Mouse (Mus musculus): ENCODE data around the gene Mns1.
"Not testable (repeated sequence)": the region's sequence is repeated elsewhere in the genome, so short reads cannot be mapped to it uniquely, and the experiment has no call there.

The Mns1 gene

DNA sequence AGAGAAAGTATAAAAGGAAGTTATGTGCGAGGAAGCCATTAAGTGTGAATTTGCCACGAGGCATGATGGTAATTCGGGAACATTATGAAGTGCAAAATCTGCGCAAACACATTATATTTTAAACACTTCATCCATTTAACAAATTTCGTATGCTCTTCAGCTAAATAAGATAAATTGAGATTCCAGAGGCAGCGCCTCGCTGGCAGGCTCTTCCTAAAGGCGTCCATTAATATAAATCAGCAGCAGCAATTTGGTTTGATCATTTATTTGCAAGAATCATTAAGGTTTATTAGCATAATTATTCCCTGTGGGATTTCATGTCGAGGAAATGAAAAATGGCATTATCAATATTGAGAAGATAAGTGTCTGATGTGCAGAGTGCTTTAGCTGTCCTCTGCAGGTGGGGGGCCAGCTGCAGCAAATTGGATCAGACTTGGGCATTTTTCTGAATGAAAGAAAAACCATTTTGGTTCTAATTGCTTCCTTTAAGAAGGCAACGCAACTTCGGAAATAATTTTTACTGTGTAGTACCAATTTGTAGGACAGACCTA, 12.4 kb upstream of the Mns1 start:
- DNase-seq (ENCODE audit: low spot score in 2 of 2) = no peak

DNA sequence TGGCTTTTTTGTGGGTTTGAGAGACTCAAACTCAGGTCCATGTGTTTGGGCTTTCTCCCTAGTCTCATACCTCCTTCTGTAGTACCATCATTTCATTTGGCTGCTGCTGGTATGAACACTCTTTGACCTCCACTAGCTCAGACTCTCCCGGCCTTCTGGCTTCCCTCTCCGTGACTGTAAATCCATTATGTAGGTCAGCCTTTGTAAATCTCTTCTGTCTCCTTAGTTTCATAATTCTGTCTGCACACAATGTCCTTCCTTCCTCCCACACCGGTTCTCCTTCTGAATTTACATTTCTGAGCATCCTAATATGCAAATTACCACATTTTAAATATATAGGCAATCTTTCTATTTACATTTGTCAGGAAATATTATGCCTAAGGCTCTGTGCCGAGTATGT, 9.9 kb upstream of the Mns1 start:
- no peak for DNase-seq (ENCODE audit: low spot score in 2 of 2)

GRCm38 (mm10) chr9:72434876-72435275, 2.9 kb upstream of the Mns1 start:
- DNase-seq (ENCODE audit: low spot score in 2 of 2) = no peak

- no peak for DNase-seq (ENCODE audit: low spot score in 2 of 2)
These were observed 938 bp downstream of the Mns1 start for GRCm38 (mm10) chr9:72438749-72439148.

- DNase-seq (ENCODE audit: low spot score in 2 of 2) = no peak
These were observed 2.5 kb downstream of the Mns1 start for GRCm38 (mm10) chr9:72440358-72440757.

DNA sequence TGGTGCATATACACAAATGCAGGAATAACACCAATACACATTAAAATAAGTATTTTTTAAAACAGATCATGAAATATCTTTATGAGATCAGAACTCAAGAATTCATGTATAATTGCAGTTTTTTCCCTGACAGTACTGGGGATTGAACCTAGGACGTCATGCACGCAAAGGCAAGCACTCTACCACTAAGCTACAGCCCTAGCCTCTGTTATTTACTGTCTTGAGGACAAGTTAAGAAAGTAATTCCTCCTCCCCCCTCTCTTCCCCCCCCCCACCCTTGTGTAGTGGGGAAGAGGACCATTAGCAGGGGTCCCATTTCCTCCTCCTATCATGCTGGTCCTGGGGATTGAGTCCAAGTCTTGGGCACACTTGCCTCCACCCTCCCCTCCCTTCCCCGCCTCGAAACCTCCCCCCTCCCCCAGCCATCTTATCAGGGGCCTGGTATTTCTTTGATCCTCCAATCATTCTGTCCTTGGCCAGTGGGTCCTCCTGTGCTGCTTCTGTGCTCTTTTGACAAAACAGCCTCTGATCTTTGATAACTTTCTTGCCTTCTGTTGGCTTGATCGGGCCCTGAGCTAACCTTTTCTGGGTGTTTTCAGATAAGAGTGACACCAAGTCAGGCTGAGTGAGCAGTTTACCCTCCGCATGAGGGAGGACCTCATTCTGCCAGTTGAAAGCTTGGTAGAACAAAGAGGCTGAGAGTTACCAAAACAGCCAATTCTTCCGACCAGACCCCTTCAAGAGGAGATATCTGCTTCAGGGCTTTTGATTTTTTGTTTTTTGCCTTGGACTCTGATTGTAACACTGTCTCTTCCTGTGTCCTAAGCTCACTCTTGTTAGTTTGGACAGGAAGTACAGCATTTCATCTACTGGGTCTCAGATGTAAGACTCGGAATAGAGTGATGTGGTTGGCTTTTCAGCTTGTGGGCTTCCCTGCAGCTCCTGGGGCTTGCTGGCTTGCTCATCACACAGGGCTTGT, 3.4 kb downstream of the Mns1 start:
- DNase-seq (ENCODE audit: low spot score in 2 of 2) = no peak

DNA sequence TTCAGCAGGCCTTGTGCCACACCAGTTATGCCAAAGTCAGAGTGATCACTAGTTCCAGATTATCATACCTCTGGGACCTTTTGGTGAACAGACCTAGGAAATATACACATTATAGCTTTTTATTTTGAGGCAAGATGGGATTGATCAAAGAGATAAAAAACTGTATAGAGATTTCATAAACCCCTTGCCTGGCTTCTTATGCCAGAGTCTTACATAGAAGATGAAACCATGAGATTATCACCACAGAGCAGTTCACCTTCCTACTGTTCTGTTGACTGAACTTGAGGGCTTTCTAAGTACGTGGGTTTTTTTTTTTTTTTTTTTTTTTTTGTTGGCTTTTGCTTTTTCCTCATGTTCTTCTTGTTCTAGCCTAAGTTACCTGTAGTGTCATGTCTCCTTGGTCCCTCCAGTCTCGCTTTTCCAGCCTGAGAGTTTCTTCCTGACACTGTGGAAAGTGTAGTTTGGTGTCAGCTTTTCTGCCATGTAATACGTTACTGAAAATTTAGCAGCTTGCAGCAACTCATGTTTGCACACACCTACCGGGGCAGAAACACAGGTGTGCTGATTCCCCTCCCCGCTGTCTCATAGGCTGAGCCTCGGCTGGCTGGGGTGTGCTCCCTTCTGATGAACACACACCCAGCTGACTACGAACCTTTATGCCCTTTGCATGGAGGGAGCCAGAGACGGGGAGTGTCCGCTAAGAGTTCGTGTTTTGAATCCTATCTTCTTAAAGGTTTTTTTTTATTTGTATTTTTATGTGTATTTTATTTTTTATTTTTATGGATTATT, 4.3 kb downstream of the Mns1 start:
- no peak for DNase-seq (ENCODE audit: low spot score in 2 of 2)

DNA sequence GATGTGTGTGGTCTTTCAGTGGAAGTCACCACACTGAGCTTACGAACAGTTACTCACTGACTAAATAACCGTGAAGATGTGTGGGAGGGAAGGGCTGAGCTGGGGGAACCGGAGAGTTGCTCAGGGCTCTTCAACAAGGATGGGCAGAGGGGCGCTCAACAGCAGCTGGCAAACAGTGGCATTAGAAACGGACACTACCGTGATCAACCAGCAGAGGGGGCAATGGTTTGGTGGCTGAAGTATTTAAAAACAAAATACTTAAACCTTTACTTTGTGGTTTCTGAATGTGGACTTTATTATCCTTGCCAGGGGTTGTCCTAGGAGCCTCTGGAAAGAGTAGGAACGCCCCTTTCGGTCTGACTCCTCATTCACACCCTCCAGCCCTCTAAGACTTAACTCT, 10.2 kb downstream of the Mns1 start:
- peak; percentile 78 to 93 for DNase-seq (ENCODE audit: low spot score in 2 of 2)

DNA sequence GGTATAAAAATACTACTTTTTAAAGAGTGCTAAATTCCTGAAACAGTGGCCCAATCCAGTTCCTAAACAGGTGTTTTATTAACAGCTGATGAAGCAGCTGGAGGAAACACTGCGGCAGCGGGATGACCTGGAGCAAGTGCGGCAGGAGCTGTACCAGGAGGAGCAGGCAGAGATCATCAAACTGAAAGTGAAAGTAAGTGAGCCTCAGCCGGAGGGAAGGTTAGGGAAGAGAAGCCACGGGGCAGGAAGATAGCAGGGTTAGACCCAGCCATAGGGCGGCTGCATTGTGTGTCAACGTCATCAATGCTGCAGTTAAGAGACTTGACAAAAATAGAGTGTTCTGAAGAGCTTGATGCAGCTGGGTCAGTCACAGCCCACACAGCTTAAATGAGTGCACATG, 11.6 kb downstream of the Mns1 start:
- DNase-seq (ENCODE audit: low spot score in 2 of 2) = no peak

GRCm38 (mm10) chr9:72449841-72450240, 12.0 kb downstream of the Mns1 start:
- no peak for DNase-seq (ENCODE audit: low spot score in 2 of 2)

DNA sequence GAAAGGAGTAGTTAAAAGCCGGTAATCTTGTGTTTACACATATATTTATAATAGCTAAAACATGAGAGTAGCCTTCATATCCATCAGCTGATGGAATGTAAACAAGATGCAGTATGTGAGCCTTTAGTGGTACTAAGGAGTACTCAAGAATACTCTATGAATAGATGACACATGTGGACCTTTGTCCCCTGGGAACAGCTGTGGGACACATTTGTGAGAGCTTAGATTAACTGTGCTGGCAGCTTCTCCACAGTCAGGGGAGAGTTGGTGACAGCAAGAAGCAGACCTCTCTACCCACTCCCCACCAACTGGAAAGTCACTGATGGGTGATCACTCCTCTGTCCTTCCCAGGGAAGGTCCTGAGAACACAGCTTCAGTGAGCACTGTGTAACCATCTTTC, 12.6 kb downstream of the Mns1 start:
- DNase-seq (ENCODE audit: low spot score in 2 of 2) = no peak

DNA sequence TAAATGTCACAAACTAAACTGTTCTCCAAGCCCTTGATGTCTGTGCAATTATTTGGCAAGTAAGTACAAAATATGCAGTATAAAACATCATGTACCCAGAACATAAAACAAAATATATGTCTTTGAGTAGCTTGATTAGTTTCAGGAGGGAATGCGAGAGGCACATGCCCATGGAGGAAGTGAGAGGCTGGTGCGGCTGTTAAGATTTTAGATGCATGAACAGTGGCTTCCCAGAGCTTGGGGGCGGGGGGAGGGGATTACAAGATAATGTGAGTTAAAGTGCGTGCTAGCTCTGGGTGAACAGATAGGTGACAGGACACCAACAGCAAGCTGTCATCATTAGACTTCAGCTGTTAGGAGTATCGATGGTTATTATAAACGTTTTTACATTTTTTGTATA, 13.3 kb downstream of the Mns1 start:
- no peak for DNase-seq (ENCODE audit: low spot score in 2 of 2)

DNA sequence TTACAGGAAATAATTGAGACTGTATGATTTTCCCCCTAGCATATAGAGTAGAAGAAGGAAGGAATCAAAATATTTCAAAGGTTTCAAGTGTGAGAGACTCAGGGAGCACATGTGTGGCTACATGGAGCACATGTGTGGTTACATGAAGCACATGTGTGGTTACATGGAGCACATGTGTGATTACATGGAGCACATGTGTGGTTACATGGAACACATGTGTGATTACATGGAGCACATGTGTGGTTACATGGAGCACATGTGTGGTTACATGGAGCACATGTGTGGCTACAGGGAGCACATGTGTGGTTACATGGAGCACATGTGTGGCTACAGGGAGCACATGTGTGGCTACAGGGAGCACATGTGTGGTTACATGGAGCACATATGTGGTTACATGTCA, 16.5 kb downstream of the Mns1 start:
- DNase-seq (ENCODE audit: low spot score in 2 of 2) = not testable (repeated sequence)

GRCm38 (mm10) chr9:72456374-72456773, 18.6 kb downstream of the Mns1 start:
- no peak for DNase-seq (ENCODE audit: low spot score in 2 of 2)

DNA sequence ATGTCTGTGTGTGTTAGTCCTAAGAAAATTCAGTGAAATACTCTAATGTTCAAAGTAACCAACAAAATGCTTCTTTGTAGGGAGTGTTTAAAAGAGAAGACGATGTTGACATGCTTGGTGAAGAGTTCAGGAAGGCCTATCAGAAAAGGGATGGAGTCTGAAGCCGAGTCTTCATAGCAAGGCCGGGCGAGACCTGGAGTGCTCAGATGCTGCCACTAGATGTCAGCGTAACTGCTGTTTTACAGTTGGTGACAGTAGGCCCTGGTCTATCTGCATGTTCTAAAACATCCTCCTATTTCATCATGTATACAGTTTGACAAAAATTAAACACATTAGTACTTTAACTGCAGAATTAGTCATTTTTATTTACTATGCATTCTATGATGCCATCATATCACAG, 20.4 kb downstream of the Mns1 start:
- peak; percentile 69 to 83 for DNase-seq (ENCODE audit: low spot score in 2 of 2)

GRCm38 (mm10) chr9:72459703-72460102, 21.9 kb downstream of the Mns1 start:
- DNase-seq (ENCODE audit: low spot score in 2 of 2) = no peak

DNA sequence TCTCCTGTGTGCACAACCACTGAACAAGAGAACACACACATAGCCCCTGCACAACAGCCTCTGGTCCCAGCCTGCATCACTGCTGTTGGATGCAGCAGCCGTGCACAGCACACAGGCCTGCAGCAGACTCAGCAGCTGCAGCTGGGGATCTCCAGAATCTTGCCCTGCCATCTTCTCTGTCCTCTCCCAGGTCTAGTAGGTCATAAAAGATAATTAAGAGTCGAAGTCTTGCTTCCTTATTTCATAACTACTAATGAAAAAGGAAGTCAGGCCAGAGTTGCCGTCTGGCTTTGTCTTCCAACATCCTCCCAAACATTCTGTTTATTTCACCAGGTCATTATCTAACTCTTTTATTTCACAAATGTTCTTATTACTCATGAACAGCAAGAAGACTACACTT, 23.0 kb downstream of the Mns1 start:
- no peak for DNase-seq (ENCODE audit: low spot score in 2 of 2)

GRCm38 (mm10) chr9:72462427-72462826, 24.6 kb downstream of the Mns1 start:
- no peak for DNase-seq (ENCODE audit: low spot score in 2 of 2)

DNA sequence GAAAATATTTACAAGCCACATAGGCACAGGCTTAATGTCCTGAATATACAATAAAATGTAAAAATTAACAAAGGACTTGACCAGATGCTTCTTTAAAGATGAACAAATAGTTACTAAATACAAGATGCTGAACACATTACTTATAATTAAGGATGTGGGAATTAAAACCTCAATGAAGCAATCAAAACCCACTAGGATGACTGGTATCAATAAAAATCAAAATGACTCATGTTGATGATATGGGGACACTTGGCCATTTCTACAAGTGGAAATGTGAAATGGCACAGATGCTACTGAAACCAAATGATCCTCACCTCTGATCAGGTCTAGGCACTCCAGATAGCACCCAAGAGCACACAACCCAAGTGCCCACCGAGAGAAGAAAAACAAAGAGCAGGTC, 27.0 kb downstream of the Mns1 start:
- no peak for DNase-seq (ENCODE audit: low spot score in 2 of 2)

DNA sequence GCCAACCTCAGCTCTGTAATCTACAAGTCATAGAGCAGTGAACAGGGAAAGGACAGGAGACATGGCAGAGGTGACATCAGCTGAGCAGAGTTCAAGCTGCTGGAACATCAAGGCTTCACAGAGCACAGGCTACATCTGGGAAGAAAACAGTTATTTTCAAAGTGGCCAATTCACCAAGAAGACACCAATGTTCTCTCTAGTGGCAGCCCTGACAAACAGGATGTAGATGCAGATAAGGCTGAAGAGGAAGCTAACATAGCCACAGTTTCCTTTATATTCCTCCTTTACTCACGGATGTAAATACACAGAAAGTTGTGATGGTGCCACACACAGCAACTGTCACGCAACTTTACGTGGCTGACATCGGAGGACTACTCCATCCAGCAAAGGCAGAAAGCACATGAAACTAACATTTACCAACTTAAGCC, 28.0 kb downstream of the Mns1 start:
- DNase-seq (ENCODE audit: low spot score in 2 of 2) = no peak

- peak; percentile 58 to 68 for DNase-seq (ENCODE audit: low spot score in 2 of 2)
These were observed 30.0 kb downstream of the Mns1 start for GRCm38 (mm10) chr9:72467551-72468407.

DNA sequence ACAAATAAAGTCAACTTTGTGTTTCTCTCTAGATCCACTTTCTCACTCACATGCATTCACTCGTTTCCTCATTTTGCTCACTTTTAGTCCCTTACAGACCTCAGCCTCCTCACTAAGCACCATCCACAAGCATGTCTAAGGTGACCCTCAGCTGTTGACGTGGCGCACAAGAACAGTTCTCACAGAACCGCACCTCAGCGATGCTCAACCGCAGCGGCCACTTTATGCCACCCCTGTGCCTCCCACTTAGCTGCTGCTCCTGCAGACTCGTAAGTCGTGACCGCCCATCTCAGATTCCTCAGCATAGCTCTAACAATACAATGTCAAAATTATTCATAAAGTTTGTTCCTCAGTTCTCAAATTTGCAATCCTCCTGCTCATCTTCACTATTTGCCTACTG, 30.8 kb downstream of the Mns1 start:
- DNase-seq (ENCODE audit: low spot score in 2 of 2) = no peak

Measured in spleen, postnatal 4 days (tissue).